Mouse (Mus musculus): ENCODE results near the gene Nck1. TPM values are rescaled to one million over a fixed set of nuclear protein-coding genes. Genes with fewer than 3 reads are reported as not detected.
A peak's percentile ranks its signal among the peaks of the same experiment; 100 is the strongest.

Gene Nck1
- polyA plus RNA-seq, 1 experiment: 2.2 TPM

DNA sequence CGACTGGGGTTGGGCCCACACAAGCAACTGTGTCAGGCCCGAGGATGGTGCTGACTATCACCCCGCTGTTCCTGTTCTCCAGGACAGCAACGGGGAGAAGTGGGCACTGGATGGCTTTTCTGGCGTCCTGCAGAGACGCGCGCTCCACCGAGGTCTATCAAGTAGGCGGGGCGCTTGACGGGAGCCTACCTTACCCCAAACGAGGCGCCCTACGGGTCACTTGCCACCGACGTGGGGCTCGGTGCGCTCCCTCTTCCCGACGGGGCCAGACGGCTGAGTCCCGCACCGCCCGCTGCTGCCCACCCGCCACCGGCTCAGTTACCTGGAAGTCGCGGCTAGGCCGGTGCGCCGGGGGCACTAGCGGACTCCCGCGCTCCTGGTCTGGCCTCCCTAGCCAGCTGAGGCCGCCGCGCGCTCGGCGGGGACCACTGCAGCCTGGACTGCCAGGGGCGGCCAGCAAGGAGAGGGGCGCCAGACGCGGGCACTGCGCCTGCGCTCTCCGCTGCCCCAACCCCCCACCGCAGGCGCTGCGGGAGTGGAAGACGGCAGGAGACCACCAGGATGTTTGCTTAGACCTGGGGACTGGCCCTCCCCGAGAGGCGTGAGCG lies 24.8 kb upstream of the Nck1 start, which contains the start of gene Slc35g2:
TSS of gene Slc35g2 (minus strand) at position 465 of the 608 bp plus-strand sequence.
- no peaks in the 10 kb centered on the region for H3K36me3 ChIP-seq (replicated peaks; ENCODE audit: low read length)
- peak within 1 kb of the TSS; percentile 92 for H3K4me3 ChIP-seq (replicated peaks)
- peaks cover 51% of the 10 kb centered on the region for H3K27me3 ChIP-seq (replicated peaks)
- no peaks in the 10 kb centered on the region for H3K9me3 ChIP-seq
- TF ChIP-seq GATA1 (IDR thresholded peaks at IDR 0.05; ENCODE audit: borderline replicate concordance, low read length) (no peak), FLI1 (IDR thresholded peaks at IDR 0.05; ENCODE audit: low read length) (no peak)
- H3K4me1 ChIP-seq: peaks cover 19% of the 10 kb centered on the region

DNA sequence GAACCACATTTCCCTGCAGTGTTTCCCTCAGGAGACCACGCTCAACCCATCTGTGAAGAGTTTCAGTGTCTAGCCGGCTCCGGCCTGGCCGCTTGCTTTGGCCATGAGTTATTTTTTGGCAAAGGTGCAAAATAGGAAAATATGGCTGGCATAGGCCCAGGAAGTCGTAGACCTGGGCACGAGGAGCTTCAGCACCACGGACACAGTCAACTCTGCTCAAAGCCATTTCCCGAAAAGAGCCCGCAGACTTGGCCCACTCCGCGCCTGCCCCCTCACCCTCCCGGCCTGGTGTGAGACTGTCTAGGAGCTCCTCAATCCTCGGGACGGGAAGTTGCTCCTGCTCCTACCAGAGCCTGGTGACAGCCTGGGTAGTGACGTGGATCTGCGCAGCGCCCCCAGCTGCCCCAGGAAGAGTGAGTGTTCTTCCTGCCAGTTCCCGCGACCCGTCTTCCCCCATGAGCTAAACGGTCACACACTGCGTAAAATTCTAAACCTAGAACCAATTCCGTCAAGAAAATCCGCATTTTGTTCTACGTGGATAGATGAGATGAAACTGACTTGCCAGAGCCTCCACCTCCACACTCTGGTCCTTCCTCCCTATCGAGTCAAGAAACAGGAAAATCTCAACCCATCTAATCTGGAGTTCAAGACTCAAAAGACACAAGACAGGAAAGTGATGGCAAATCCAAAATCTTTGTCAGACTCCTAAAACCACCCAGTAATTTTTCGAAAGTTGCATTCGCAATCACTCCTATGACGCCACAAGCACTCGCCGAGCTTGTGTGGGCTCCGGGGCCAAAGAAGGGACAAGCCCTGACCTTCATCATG lies 24.1 kb upstream of the Nck1 start:
- Histone ChIP-seq H3K27me3 (replicated peaks) (peaks cover 50% of the 10 kb centered on the region), H3K4me1 (peaks cover 19% of the 10 kb centered on the region), H3K4me3 (replicated peaks) (peak overlapping the region; percentile 92), H3K9me3 (no peaks in the 10 kb centered on the region), H3K36me3 (replicated peaks; ENCODE audit: low read length) (no peaks in the 10 kb centered on the region)
- TF ChIP-seq GATA1 (IDR thresholded peaks at IDR 0.05; ENCODE audit: borderline replicate concordance, low read length) (no peak), FLI1 (IDR thresholded peaks at IDR 0.05; ENCODE audit: low read length) (no peak)

GRCm38 (mm10) chr9:100560251-100560890 lies 14.4 kb upstream of the Nck1 start:
- Histone ChIP-seq H3K27me3 (replicated peaks) (no peaks in the 10 kb centered on the region), H3K4me1 (peaks cover 36% of the 10 kb centered on the region), H3K9me3 (no peaks in the 10 kb centered on the region), H3K36me3 (replicated peaks; ENCODE audit: low read length) (peaks cover 1% of the 10 kb centered on the region), H3K4me3 (replicated peaks) (no peak overlapping the region)
- TF ChIP-seq FLI1 (IDR thresholded peaks at IDR 0.05; ENCODE audit: low read length) (no peak), GATA1 (IDR thresholded peaks at IDR 0.05; ENCODE audit: borderline replicate concordance, low read length) (no peak)

GRCm38 (mm10) chr9:100558991-100559390 lies 13.1 kb upstream of the Nck1 start:
- Histone ChIP-seq H3K9me3 (no peaks in the 10 kb centered on the region), H3K27me3 (replicated peaks) (no peaks in the 10 kb centered on the region), H3K4me1 (peaks cover 36% of the 10 kb centered on the region), H3K4me3 (replicated peaks) (no peak overlapping the region), H3K36me3 (replicated peaks; ENCODE audit: low read length) (peaks cover 2% of the 10 kb centered on the region)
- TF ChIP-seq FLI1 (IDR thresholded peaks at IDR 0.05; ENCODE audit: low read length) (no peak), GATA1 (IDR thresholded peaks at IDR 0.05; ENCODE audit: borderline replicate concordance, low read length) (no peak)

DNA sequence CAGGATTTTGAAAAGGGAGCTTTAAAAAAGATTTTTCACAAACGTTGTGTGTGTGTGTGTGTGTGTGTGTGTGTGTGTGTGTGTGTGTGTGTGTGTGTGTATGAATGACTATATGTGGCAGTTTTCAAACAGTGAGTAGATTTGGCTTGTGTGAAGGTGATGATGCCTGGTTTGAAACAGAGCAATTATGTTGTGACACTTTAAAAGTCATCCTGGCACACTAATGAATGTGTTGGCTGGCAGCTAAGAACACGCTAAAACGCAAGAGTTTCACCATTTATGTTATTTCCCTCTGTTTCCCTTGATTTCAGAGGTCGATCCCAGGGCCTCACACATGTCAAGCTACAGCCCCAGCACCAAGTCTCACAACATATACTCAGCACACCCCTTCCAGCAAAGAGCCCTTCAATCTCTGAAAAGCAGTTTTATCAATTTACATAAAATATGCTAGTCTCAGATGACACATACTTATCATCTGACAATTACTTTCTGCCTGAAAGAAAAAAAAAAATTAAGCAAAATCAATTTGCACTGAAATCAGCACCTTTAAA lies 12.2 kb upstream of the Nck1 start:
- peaks cover 1% of the 10 kb centered on the region for H3K9me3 ChIP-seq
- peaks cover 34% of the 10 kb centered on the region for H3K4me1 ChIP-seq
- peaks cover 4% of the 10 kb centered on the region for H3K36me3 ChIP-seq (replicated peaks; ENCODE audit: low read length)
- TF ChIP-seq FLI1 (IDR thresholded peaks at IDR 0.05; ENCODE audit: low read length) (no peak), GATA1 (IDR thresholded peaks at IDR 0.05; ENCODE audit: borderline replicate concordance, low read length) (no peak)
- H3K4me3 ChIP-seq (replicated peaks): no peak overlapping the region
- no peaks in the 10 kb centered on the region for H3K27me3 ChIP-seq (replicated peaks)

- H3K9me3 ChIP-seq: peaks cover 15% of the 10 kb centered on the region
- TF ChIP-seq GATA1 (IDR thresholded peaks at IDR 0.05; ENCODE audit: borderline replicate concordance, low read length): no peak
- TF ChIP-seq FLI1 (IDR thresholded peaks at IDR 0.05; ENCODE audit: low read length): no peak
- H3K27me3 ChIP-seq (replicated peaks): no peaks in the 10 kb centered on the region
- no peak overlapping the region for H3K4me3 ChIP-seq (replicated peaks)
- peaks cover 20% of the 10 kb centered on the region for H3K36me3 ChIP-seq (replicated peaks; ENCODE audit: low read length)
- H3K4me1 ChIP-seq: peaks cover 12% of the 10 kb centered on the region
Measured at GRCm38 (mm10) chr9:100555686-100556085, 9.8 kb upstream of the Nck1 start.

GRCm38 (mm10) chr9:100548313-100548712 lies 2.4 kb upstream of the Nck1 start:
- Histone ChIP-seq H3K4me1 (peaks cover 25% of the 10 kb centered on the region; the same call in 1 of the 2 replicates), H3K27me3 (replicated peaks) (no peaks in the 10 kb centered on the region), H3K36me3 (replicated peaks; ENCODE audit: low read length) (peaks cover 37% of the 10 kb centered on the region), H3K9me3 (peaks cover 26% of the 10 kb centered on the region), H3K4me3 (replicated peaks) (no peak overlapping the region)
- TF ChIP-seq FLI1 (IDR thresholded peaks at IDR 0.05; ENCODE audit: low read length): no peak
- TF ChIP-seq GATA1 (IDR thresholded peaks at IDR 0.05; ENCODE audit: borderline replicate concordance, low read length): no peak

GRCm38 (mm10) chr9:100546594-100546910 lies 618 bp upstream of the Nck1 start:
- peak overlapping the region; percentile 100 for H3K4me3 ChIP-seq (replicated peaks)
- peaks cover 35% of the 10 kb centered on the region; the same call in 1 of the 2 replicates for H3K4me1 ChIP-seq
- H3K36me3 ChIP-seq (replicated peaks; ENCODE audit: low read length): peaks cover 25% of the 10 kb centered on the region
- TF ChIP-seq FLI1 (IDR thresholded peaks at IDR 0.05; ENCODE audit: low read length): no peak
- no peak for TF ChIP-seq GATA1 (IDR thresholded peaks at IDR 0.05; ENCODE audit: borderline replicate concordance, low read length)
- no peaks in the 10 kb centered on the region for H3K27me3 ChIP-seq (replicated peaks)
- H3K9me3 ChIP-seq: peaks cover 15% of the 10 kb centered on the region

- TF ChIP-seq GATA1 (IDR thresholded peaks at IDR 0.05; ENCODE audit: borderline replicate concordance, low read length) (no peak), FLI1 (IDR thresholded peaks at IDR 0.05; ENCODE audit: low read length) (no peak)
- Histone ChIP-seq H3K4me1 (peaks cover 47% of the 10 kb centered on the region), H3K27me3 (replicated peaks) (no peaks in the 10 kb centered on the region), H3K36me3 (replicated peaks; ENCODE audit: low read length) (peaks cover 16% of the 10 kb centered on the region), H3K4me3 (replicated peaks) (peak overlapping the region; percentile 100), H3K9me3 (peaks cover 11% of the 10 kb centered on the region)
Measured at GRCm38 (mm10) chr9:100544948-100545714, 803 bp downstream of the Nck1 start.
